Mouse (Mus musculus): ENCODE measurements around the gene Etfrf1. TPM values are rescaled to one million over a fixed set of nuclear protein-coding genes. Genes with fewer than 3 reads are reported as not detected.

The Etfrf1 gene
- total and polyA plus RNA-seq, 3 experiments: 1.5 to 47.8 (median 25.6) TPM

DNA sequence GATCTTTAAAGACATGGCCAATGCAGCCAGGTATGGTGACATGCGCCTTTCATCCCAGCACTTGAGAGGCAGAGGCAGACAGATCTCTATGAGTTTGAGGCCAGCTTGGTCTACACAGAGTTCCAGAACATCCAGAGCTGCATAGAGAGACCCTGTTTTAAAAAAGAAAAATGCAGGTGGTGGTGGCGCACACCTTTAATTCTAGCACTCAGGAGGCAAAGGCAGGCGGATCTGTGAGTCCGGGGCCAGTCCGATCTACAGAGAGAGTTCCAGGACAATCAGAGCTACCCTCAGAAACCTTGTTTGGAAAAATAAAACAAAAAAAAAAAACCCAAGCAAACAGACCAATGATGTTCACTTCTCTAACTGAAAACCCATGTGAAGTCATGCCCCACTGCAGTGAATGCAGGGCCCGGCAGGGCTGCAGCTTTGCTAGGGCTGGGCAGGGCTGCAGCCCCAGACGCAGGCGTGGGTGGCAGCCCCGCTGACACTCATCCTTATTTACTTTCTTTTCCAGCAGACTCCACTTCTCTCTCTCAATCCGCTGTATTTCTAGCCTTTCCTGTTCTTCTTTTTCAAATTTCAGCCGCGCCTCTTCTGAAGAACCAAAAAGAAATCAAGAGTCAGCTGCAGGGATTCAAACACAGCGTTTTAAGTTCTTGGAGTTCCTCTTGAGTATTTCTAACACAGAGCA is 8.4 kb upstream of the Etfrf1 start:
- Histone ChIP-seq H3K36me3 (replicated peaks) (no peaks in the 10 kb centered on the region), H3K27me3 (ENCODE audit: insufficient read depth, low read length) (no peaks in the 10 kb centered on the region), H3K9me3 (replicated peaks) (no peaks in the 10 kb centered on the region), H3K4me1 (ENCODE audit: insufficient read depth, low read depth, low read length) (no peaks in the 10 kb centered on the region), H3K4me3 (ENCODE audit: low read depth, low read length) (no peak overlapping the region)
- TF ChIP-seq CTCF (IDR thresholded peaks at IDR 0.05; ENCODE audit: low read depth, low read length): no peak
- TF ChIP-seq GATA1 (IDR thresholded peaks at IDR 0.05; ENCODE audit: borderline replicate concordance, low read length): no peak
- TF ChIP-seq TAL1 (conservative IDR thresholded peaks at IDR 0.05; ENCODE audit: low read depth, low read length): no peak
- DNase-seq (ENCODE audit: low spot score) (no peak), ATAC-seq (ENCODE audit: extremely low read depth, insufficient number of reproducible peaks, low FRiP score, poor library complexity, severe bottlenecking) (no peak)

DNA sequence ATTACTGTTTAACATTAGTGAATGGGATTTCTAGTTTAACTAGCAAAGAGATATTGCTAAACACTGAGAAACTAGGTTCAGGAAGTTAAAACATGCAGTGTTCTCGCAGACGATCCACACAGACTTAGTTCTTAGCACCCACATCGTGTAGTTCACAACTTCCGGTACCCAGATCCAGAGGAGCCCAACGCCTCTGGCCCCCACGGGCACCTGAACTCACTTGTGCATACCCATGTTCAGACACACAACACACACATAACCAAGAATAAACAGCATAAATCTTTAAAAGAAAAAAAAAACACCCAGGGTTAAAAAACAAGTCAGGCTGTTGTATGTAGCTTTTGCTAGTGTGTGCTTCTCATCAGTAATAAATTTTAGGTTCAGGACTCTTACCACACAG is 6.5 kb upstream of the Etfrf1 start:
- Histone ChIP-seq H3K4me1 (ENCODE audit: insufficient read depth, low read depth, low read length) (no peaks in the 10 kb centered on the region), H3K27me3 (ENCODE audit: insufficient read depth, low read length) (no peaks in the 10 kb centered on the region), H3K36me3 (replicated peaks) (no peaks in the 10 kb centered on the region), H3K4me3 (ENCODE audit: low read depth, low read length) (no peak overlapping the region), H3K9me3 (replicated peaks) (no peaks in the 10 kb centered on the region)
- no peak for ATAC-seq (ENCODE audit: extremely low read depth, insufficient number of reproducible peaks, low FRiP score, poor library complexity, severe bottlenecking)
- no peak for DNase-seq (ENCODE audit: low spot score)
- TF ChIP-seq POLR2AphosphoS5 (IDR thresholded peaks at IDR 0.05; ENCODE audit: insufficient replicate concordance, low read depth, low read length): no peak
- no peak for TF ChIP-seq GATA1 (IDR thresholded peaks at IDR 0.05; ENCODE audit: borderline replicate concordance, low read length)
- no peak for TF ChIP-seq TAL1 (conservative IDR thresholded peaks at IDR 0.05; ENCODE audit: low read depth, low read length)
- no peak for TF ChIP-seq CTCF (IDR thresholded peaks at IDR 0.05; ENCODE audit: low read depth, low read length)
- TF ChIP-seq GATA2 (IDR thresholded peaks at IDR 0.05; ENCODE audit: borderline replicate concordance, low read depth, low read length): no peak

DNA sequence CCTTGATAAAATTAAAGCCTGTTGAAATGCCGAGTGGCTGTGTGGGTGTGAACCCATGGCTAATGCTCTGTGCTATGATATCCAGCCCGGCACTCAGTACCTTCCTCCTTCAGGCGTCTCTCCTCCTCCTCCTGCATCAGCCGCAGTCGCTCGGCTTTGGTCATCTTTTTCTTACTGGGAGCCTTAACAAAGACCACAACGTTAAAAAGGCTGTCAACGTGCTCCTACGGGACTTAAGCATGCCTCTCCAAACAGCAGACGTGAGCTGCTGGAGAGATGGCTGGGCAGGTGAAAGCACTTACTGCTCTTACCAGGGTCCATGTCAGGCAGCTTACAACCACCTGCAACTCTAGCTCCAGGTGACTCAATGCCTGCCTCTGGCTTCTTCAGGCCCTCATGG is 5.8 kb upstream of the Etfrf1 start:
- no peak for TF ChIP-seq CTCF (IDR thresholded peaks at IDR 0.05; ENCODE audit: low read depth, low read length)
- TF ChIP-seq GATA2 (IDR thresholded peaks at IDR 0.05; ENCODE audit: borderline replicate concordance, low read depth, low read length): no peak
- no peak for TF ChIP-seq POLR2AphosphoS5 (IDR thresholded peaks at IDR 0.05; ENCODE audit: insufficient replicate concordance, low read depth, low read length)
- H3K4me1 ChIP-seq (ENCODE audit: insufficient read depth, low read depth, low read length): peaks cover 2% of the 10 kb centered on the region
- no peak for DNase-seq (ENCODE audit: low spot score)
- no peaks in the 10 kb centered on the region for H3K27me3 ChIP-seq (ENCODE audit: insufficient read depth, low read length)
- H3K9me3 ChIP-seq (replicated peaks): no peaks in the 10 kb centered on the region
- no peak for ATAC-seq (ENCODE audit: extremely low read depth, insufficient number of reproducible peaks, low FRiP score, poor library complexity, severe bottlenecking)
- no peak overlapping the region for H3K4me3 ChIP-seq (ENCODE audit: low read depth, low read length)
- H3K36me3 ChIP-seq (replicated peaks): no peaks in the 10 kb centered on the region

DNA sequence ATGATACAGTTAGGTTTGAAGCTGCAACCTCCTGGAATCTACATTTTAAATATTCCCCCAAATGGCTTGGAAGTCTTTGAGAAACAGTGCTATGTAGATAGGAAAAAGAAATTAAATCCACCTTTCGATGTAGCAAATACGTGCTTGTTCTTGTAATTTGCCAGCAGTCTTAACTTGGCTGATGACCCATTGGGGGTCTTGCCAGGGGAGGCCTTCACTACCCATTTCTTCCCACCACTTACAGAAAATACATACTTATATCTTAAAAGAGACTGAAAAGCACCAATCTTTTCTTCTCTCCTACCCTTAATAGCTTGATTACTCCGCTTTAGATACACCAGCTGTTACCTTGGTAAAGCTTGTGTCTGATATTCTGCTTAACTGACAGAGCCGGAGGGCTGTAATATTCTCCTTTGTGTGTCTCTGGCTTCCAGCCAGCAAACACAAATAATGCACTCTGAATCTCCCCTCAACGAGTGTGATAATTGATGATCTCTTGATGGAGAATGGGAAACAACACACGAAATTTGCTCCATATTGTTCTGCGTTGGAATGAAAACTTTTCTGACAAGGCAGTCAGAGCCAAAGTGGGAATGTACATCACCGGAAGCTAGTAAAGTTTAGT is 766 bp upstream of the Etfrf1 start:
- Histone ChIP-seq H3K36me3 (replicated peaks) (peaks cover 19% of the 10 kb centered on the region), H3K4me3 (ENCODE audit: low read depth, low read length) (peak overlapping the region; percentile 75), H3K27me3 (ENCODE audit: insufficient read depth, low read length) (no peaks in the 10 kb centered on the region), H3K4me1 (ENCODE audit: insufficient read depth, low read depth, low read length) (peaks cover 13% of the 10 kb centered on the region), H3K9me3 (replicated peaks) (no peaks in the 10 kb centered on the region)
- TF ChIP-seq TAL1 (conservative IDR thresholded peaks at IDR 0.05; ENCODE audit: low read depth, low read length): no peak
- no peak for ATAC-seq (ENCODE audit: extremely low read depth, insufficient number of reproducible peaks, low FRiP score, poor library complexity, severe bottlenecking)
- DNase-seq (ENCODE audit: low spot score): no peak

DNA sequence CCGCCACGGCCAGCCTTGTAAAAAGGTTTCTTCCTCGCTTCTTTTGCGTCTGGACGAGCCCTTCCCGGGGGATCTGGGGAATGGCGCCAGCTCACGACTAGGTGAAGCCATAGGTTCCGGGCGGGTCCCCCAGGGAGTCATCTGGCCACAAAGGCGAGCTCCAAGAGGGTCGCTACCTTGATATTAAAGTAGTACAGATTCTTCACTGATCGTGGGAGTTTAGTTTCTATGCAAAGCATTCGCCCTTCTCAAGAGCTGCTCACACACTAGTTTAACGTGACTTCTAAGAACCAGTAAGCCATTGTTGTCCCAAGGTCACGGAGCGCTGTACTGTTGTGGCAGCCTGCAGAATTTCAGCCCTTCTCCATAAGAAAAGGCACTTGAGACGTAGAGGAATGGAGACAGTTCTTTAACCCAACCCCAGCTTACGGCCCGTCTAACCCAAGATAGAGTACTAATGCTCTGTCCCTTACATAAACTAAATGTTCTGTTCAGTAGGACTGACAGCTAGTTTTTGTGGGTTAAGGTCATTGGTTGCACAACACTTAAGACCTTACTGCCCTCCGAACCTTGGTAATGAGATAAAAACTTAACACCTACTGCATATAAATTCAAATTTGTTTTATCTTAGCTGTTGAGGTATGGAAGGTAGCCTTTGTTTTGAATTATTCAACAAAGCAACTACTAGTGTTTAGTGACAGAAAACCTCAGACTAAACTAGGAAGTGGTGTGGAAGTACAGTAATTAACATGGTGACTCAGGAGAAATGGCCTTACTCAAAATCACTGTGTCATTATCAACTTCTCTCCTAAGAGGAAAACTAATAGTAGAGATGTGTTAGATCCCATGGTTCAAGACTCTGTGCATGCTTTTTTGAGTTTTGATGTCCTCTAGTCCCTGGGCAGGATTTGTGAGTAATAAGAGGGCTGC is 707 bp downstream of the Etfrf1 start:
- TF ChIP-seq POLR2AphosphoS5 (IDR thresholded peaks at IDR 0.05; ENCODE audit: insufficient replicate concordance, low read depth, low read length) (no peak), GATA2 (IDR thresholded peaks at IDR 0.05; ENCODE audit: borderline replicate concordance, low read depth, low read length) (no peak), GATA1 (IDR thresholded peaks at IDR 0.05; ENCODE audit: borderline replicate concordance, low read length) (no peak), CTCF (IDR thresholded peaks at IDR 0.05; ENCODE audit: low read depth, low read length) (no peak), TAL1 (conservative IDR thresholded peaks at IDR 0.05; ENCODE audit: low read depth, low read length) (no peak)
- Histone ChIP-seq H3K4me3 (ENCODE audit: low read depth, low read length) (peak overlapping the region; percentile 75), H3K4me1 (ENCODE audit: insufficient read depth, low read depth, low read length) (peaks cover 13% of the 10 kb centered on the region), H3K27me3 (ENCODE audit: insufficient read depth, low read length) (no peaks in the 10 kb centered on the region), H3K9me3 (replicated peaks) (no peaks in the 10 kb centered on the region), H3K36me3 (replicated peaks) (peaks cover 28% of the 10 kb centered on the region)
- peak; percentile 12 for DNase-seq (ENCODE audit: low spot score)
- peak; percentile 5 for ATAC-seq (ENCODE audit: extremely low read depth, insufficient number of reproducible peaks, low FRiP score, poor library complexity, severe bottlenecking)

DNA sequence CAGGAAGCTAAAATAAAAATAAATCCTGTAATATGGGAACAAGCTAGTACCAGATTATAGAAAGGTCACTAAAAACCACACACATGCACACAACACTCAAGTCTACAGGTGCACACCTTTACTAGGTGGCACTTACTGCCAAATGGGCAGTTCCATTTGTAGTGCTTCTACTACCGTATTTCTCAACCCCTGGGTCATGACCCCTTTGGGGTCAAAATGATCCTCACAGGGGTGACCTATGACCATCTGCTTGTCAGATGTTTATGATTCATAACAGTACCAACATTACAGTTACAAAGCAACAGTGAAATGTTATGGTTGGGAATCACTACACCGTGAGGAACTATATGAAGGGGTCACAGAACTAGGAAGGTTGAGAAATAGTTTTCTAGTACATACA is 3.0 kb downstream of the Etfrf1 start:
- H3K9me3 ChIP-seq (replicated peaks): no peaks in the 10 kb centered on the region

More for the DNA sequence above, 3.0 kb downstream of the Etfrf1 start:
- Histone ChIP-seq H3K4me3 (ENCODE audit: low read depth, low read length) (no peak overlapping the region), H3K27me3 (ENCODE audit: insufficient read depth, low read length) (no peaks in the 10 kb centered on the region), H3K4me1 (ENCODE audit: insufficient read depth, low read depth, low read length) (peaks cover 13% of the 10 kb centered on the region), H3K36me3 (replicated peaks) (peaks cover 43% of the 10 kb centered on the region)
- DNase-seq (ENCODE audit: low spot score) (no peak), ATAC-seq (ENCODE audit: extremely low read depth, insufficient number of reproducible peaks, low FRiP score, poor library complexity, severe bottlenecking) (no peak)
- TF ChIP-seq GATA1 (IDR thresholded peaks at IDR 0.05; ENCODE audit: borderline replicate concordance, low read length): no peak
- no peak for TF ChIP-seq POLR2AphosphoS5 (IDR thresholded peaks at IDR 0.05; ENCODE audit: insufficient replicate concordance, low read depth, low read length)

All from G1E (cell line).